ENCODE assay signal across 18 mouse cellular contexts in the genomic region with DNA sequence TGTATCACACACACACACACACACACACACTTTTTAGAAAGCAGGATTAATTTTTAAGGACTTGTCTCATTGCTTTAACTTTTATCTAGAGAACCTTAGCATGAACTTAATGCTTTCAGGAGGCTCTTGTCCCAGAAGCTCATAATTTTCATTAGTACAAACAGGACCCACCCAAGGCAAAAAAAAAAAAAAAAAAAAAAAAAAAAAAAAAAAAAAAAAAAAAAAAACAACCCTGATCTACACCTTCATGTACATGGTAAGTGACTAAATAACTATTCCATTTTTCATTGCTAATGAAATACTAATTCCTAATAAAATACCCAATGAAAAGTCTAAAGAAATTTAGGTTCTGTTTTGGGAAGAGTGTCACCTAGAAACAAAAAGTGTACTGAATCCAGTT.
"Had no signal": no experiment of that assay in that cellular context is flagged by ENCODE, and none has a peak within 500 bp of the region (broad histone marks: within the 10 kb centered on the region; RNA-seq: fewer than 3 reads in every experiment).

No protein-coding gene starts in this region.

- H3K4me1 ChIP-seq: stomach, embryonic 15.5 days had no signal

- H3K9me3 ChIP-seq: lung, embryonic 15.5 days; megakaryocyte, embryonic 14.5 days; midbrain, embryonic 13.5 days; midbrain, embryonic 15.5 days; neural tube, embryonic 12.5 days; stomach, embryonic 15.5 days had no signal

- DNase-seq: liver, postnatal 0 days; lung, adult 2 months; lung, postnatal 14 days; lung, postnatal 36 days; right cerebral cortex, postnatal 14 days; thymus, adult 2 months; thymus, postnatal 14 days; thymus, postnatal 36 days had no signal

- H3K4me3 ChIP-seq: lung, embryonic 15.5 days; megakaryocyte, embryonic 14.5 days; midbrain, embryonic 13.5 days; midbrain, embryonic 15.5 days; neural tube, embryonic 12.5 days; stomach, embryonic 15.5 days had no signal

- H3K27me3 ChIP-seq: lung, embryonic 15.5 days; megakaryocyte, embryonic 14.5 days; midbrain, embryonic 13.5 days; midbrain, embryonic 15.5 days; neural tube, embryonic 12.5 days; stomach, embryonic 15.5 days had no signal

- ATAC-seq: liver, postnatal 0 days; lung, postnatal 0 days; midbrain, embryonic 13.5 days; midbrain, embryonic 15.5 days had no signal

- H3K36me3 ChIP-seq: midbrain, embryonic 15.5 days had no signal

- H3K4me2 ChIP-seq: lung, embryonic 15.5 days; midbrain, embryonic 11.5 days; midbrain, embryonic 13.5 days; midbrain, embryonic 15.5 days; neural tube, embryonic 12.5 days; stomach, embryonic 15.5 days had no signal

- H3K9ac ChIP-seq: liver, postnatal 0 days; lung, embryonic 15.5 days; midbrain, embryonic 13.5 days; midbrain, embryonic 15.5 days; neural tube, embryonic 12.5 days; stomach, embryonic 15.5 days had no signal

- H3K27ac ChIP-seq: lung, embryonic 15.5 days; macrophage; midbrain, embryonic 13.5 days; midbrain, embryonic 15.5 days; neural tube, embryonic 12.5 days; stomach, embryonic 15.5 days; stomach, postnatal 0 days had no signal
